Mouse (Mus musculus): ENCODE results near the gene Tbc1d10b. TPM values are rescaled to one million over a fixed set of nuclear protein-coding genes. Genes with fewer than 3 reads are reported as not detected.
"Not testable (repeated sequence)": the region's sequence is repeated elsewhere in the genome, so short reads cannot be mapped to it uniquely, and the experiment has no call there.

The Tbc1d10b gene
- 10 to 100 TPM; 38.6 to 45.1 TPM for total RNA-seq (2021)
- long read RNA-seq, experiment 1, transcript Tbc1d10b-201 (9 exons, 3,614 nt), result major isoform, 75 of 100 reads
- long read RNA-seq, experiment 1, partial matches to known transcripts, result 7 of 100 reads
- long read RNA-seq, experiment 1, other reads (novel, unspliced or antisense), result 16 of 100 reads
- long read RNA-seq, experiment 2, transcript Tbc1d10b-201 (9 exons, 3,614 nt), result major isoform, 72 of 79 reads
- long read RNA-seq, experiment 2, partial matches to known transcripts, result 0 of 79 reads
- long read RNA-seq, experiment 2, other reads (novel, unspliced or antisense), result 7 of 79 reads

DNA sequence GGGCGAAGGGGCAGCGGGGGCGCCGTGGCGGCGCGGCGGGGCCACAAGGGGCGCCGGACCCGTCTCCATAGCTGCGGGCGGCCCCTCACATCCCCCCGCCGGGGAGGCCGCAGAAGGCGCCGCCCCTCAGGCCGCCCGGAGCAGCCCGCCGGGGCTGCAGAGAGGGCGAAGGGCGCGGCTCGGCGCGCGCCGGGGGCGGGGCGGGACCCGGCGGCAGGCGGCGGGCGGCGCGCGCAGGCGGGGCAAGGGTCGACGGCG lies at the start of gene Tbc1d10b:
TSS of gene Tbc1d10b (minus strand) at position 174 of the 258 bp plus-strand sequence.
- DNase-seq, result no peak

DNA sequence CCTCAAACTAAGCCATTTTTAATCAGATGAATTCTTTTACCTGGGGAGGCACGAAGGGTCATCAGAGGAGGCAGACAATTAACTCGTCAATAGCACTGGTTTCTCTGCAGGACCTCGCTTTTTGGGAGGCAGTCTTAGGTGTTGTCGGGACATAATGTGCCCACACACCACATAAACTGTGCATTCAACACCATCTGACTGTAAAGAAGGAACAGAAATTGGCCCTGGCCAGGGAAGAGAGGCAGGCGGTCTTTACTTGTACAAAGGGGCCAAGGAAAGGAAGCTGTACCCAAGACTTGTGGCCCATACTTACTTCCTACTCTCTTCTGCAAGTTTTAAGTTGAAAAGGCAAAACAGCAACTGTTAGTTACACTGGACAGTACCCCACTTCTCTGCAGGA lies 48.2 kb upstream of the Tbc1d10b start:
- DNase-seq, result no peak

DNA sequence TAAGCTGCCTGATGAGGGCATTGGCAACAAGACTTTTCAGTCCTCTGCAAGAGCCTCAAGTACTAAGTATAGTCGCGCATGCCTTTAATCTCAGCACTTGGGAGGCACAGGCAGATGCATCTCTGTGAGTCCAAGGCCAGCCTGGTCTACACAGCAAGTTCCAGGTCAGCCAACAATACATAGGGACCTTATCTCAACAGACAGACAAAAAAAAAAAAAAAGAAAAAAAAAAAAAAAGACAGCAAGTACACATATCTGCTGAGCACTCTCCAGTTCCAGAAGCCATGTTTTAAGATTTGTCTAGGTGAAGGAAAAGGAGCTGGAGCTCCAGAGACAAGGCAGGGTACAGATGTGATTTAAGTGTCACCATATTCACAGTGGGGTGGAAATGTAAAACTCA lies 47.7 kb upstream of the Tbc1d10b start:
- no peak for DNase-seq

DNA sequence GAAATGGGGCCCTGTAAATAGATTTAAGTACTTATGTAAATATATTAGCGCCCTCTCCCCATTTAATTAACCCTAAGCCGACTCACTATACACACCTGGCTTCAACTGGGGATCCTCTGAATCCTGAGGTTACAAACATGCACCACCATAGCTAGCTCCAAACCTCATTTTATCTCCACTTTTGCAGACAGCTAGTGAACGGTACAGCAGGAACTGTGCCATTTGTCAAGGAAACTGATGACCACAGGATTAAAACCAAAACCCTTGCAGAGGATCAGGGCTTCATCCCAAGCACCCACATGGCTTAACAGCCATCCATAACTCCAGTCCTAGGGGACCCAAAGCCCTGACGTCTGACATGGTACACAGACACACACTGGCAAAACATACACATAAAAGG lies 46.7 kb upstream of the Tbc1d10b start:
- no peak for DNase-seq

DNA sequence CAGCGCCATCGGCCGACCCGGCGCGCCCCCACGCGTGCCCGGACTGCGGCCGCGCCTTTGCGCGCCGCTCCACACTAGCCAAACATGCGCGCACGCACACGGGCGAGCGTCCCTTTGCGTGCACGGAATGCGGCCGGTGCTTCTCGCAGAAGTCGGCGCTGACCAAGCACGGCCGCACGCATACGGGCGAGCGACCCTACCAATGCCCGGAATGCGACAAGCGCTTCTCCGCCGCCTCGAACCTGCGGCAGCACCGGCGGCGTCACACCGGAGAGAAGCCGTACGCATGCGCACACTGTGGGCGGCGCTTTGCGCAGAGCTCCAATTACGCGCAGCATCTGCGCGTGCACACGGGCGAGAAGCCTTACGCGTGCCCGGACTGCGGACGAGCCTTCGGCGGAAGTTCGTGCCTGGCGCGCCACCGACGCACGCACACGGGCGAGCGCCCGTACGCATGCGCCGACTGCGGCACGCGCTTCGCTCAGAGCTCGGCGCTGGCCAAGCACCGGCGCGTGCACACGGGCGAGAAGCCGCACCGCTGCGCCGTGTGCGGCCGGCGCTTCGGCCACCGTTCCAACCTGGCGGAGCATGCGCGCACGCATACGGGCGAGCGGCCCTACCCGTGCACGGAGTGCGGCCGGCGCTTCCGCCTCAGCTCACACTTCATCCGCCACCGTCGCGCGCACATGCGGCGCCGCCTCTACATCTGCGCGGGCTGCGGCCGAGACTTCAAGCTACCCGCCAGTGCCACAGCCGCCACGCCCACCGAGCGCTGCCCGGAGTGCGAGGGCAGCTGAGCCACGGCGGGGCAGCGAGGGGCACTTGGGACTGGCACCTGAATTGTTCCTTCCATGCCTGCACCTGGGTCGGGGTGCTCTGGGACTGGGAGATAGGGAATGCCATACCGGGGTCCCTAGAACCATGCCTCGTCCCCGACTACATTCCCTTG lies 45.8 kb upstream of the Tbc1d10b start:
- DNase-seq, result peak; percentile 96

DNA sequence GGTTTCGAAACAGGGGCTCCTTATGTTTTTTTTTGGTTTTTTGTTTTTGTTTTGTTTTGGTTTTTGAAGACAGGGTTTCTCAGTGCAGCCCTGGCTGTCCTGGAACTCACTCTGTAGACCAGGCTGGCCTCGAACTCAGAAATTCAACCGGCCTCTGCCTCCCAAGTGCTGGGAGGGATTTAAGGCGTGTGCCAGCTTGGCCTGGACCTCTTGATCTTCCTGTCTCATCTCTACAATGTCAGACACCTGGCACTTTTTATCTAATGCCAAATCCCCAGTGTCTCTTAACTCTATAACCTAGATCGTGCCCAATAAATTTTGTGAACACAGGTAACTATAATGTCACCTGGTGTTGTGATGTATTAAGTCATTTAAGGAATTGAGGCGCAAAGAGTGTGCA lies 45.1 kb upstream of the Tbc1d10b start:
- no peak for DNase-seq

DNA sequence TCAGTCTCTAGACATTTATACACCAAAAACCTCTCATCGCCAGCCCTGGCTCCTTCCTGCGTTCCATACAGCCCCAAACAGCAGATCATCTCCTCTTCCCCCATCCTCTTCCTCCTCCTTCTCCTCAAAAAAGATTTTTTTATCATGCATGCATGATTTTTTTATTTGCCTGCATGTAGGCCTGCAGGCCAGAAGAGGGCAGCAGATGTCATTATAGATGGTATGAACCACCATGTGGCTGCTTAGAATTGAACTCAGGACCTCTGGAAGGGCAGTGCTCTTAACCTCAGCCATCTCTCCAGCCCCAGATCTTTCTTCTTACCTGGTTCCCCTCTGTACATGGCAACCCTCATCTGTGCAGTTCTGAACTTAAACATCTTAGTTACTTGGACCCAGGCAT lies 44.1 kb upstream of the Tbc1d10b start:
- DNase-seq, result no peak

DNA sequence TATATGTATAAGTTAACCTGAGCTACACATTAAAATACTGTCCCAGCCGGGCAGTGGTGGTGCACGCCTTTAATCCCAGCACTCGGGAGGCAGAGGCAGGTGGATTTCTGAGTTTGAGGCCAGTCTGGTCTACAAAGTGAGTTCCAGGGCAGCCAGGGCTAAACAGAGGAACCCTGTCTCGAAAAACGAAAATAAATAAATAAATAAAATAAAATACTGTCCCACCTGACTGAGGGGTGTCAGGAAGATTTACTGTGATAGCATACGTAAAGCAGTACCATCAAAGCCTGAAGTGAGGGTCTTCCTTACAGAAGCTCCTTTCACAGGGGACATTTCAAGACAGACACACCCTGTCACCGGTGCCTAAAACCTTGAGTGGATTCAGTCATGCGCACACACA lies 42.2 kb upstream of the Tbc1d10b start:
- not testable (repeated sequence) for DNase-seq

DNA sequence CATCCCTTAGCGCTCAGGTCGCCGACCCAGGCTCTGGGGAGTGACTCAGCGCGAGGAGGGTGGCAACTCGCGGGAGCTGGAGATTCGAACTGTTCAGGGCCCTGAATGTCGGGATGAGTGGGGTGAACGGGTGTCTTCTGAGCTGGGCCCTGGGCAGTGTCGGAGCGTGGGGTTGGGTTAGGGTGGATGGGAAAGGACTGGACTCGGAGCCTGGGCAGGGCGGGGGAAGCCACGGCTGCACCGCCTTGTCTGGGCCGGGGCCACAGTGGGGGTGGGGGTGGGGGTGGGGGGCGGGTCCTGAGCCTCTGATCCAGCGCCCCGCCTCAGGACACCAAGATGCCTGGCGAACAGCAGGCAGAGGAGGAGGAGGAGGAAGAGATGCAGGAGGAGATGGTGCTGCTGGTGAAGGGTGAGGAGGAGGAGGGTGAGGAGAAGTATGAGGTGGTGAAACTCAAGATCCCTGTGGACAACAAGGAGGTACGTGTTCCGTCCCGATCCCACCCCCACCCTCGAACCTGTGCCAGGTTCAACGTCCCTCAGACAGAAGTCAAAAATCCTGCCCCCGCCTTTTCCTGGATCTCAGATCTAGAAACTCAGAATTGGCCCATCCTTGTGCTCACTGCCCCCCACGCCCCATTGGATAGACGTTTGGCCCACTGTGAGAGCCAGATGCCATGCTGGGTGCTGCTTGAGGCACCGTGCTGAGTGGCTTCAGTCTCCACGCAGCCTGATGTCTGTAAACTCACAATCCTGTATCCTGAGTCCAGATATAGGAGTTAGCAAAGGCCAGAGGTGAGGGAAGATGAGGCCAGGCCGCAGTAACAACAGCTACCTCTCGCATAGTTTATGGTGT lies 36.6 kb upstream of the Tbc1d10b start:
- peak; percentile 65 for DNase-seq

DNA sequence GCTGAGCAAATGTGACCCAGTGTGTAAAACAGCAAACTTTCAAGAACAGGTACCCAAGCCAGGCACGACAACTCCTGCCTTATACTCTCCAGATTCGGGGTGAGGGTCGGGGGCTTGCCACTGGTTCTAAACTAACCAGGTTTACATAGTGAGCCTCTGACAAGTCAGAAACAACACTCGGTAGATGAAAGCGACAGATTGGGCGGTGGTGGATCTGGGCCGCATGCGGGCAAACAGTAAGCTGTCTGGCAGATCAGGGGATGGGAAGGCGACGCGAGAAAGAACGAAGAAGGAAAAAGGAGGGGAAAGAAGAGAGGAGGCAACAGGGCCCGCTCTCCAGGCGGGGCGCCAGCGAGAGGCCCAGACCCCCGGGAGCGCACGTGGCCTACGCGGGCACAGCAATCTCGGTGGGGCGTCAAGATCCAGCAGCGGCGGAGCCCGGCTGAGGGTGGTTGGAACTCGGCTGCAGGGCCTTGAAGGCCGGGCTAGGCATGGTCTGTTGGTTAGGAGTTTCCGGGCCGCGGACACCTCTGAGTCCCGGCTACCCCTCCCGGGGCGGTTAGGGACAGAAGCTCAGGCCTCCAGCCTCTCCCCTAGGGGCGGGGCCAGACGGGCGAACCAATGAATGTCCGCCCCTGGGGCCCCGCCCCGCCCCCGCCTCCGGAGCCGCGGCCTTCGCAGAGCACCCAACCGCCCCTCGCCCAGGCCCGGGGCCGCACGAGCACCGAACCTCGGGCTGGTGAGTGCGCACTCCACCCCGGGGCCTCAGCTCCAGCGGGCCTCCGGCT lies 35.8 kb upstream of the Tbc1d10b start, which contains the start of gene Zfp771:
TSS of gene Zfp771 (plus strand) at position 405 of the 788 bp plus-strand sequence.
- DNase-seq, result peak; percentile 98

DNA sequence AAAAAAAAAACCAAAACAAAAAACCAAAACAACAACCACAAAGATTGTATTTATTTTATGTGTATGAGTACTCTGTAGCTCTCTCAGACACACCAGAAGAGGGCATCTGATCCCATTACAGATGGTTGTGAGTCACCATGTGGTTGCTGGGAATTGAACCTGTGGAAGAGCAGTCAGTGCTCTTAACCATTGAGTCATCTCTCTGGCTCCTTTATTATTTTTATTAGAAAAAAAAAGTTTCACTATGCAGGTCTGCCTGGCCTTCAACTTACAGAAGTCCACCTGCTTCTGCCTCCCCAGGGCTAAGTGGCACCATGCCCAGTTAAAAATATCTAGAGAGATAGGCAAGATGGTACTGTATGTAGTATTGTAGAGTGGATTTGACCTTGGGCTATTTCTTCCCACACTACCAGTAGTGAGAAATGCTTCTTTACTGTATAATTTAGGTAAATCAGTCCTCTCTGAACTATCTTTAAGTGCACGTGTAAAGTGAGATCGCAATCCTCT lies 35.1 kb upstream of the Tbc1d10b start:
- DNase-seq, result no peak

DNA sequence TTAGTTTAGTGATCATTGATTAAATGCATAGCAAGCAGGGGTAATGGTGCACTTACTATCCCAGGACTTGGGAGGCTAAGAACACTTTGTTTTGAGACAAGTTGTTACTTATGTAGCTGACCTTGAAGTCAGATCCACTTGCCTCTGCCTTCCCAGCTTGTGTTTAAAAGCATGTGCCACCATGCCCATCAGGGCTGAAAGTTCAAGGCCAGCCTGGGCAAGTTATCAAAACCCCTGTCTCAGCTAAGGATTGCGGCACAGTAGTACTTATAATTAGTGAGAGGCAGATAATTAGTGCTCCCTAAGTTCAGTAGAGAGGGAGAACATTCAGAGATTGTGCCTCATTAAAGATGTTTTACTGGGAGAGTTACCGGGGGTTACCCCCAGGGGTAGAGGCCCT lies 26.5 kb upstream of the Tbc1d10b start:
- no peak for DNase-seq

DNA sequence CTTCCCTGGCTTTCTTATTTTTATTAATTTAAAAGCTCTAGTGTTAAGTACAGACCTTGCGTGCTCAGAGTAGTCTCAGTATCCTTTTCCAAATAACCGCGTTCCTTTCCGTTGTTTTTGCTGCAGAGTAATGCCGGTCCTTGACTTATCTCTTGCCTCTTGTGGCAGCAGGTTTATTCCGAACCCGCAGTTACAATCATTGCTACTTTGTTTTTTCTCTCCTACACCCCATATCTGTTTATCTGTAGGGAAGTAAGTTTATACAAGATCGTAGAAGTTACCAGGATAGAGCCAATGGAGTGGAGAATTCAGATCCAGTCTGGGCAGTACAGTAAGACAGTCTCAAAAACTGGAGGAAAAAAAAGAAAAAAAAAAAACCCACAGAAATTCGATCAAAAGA lies 25.5 kb upstream of the Tbc1d10b start:
- no peak for DNase-seq

DNA sequence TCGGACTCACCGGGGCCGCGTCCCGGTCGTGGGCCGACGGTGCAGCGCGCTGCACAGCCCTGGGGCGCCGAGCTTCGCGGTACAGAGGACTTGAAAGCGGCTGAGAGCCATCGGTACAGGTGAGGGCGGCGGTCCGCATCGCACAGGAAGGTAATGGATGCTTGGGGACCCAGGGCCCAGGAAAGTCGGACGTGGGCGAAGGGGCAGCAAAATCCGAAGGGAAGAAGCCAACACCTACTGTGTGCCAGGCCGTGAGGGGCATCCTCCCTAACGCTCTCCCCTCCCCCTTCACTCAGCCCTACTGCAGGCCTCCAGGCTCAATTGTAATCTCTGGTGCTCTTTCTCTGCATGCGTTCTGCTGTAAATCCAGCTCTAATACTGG lies 25.1 kb upstream of the Tbc1d10b start:
- DNase-seq, result no peak

DNA sequence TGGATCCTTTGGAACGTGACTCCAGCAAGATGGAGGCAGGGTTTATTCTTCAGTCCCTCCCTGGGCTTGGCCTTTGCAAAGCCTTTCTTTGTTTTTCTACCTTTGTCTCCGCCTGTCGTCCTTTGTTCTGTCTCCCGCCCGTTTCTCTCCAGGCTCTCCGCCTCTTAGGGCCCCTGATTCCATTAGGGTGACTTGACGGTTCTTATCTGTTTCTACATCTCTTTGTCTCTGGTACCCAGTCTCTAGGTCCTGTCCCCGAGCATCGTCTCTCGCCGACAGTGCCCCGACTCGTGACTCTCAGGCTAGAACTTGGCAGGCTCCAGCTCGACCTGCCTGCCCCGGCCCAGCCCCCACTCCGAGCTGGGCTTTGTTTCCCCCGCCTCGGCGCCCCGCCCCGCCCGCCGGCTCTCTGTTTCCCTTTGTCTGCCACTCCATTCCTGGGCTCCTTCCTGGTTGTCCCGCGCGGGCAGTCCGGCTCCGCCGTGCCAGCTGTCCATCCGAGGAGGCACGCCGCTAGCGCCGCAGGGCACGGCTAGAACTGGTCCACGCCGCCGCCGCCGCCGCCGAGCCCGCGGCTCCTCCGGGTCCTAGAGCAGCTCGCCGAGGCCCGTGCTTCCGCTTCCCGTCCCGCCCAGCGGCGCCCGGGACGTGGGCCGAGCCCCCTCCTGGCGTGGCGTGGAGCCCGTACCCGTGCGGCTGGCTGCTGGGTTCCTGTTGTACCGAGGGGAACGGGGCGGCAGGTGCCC lies 24.5 kb upstream of the Tbc1d10b start, which contains the start of the genes Zfp553 and Sept1:
TSS of gene Zfp553 (plus strand) at position 440 of the 746 bp plus-strand sequence.
TSS of gene Sept1 (minus strand) at position 509 of the 746 bp plus-strand sequence.
- DNase-seq, result peak; percentile 85

DNA sequence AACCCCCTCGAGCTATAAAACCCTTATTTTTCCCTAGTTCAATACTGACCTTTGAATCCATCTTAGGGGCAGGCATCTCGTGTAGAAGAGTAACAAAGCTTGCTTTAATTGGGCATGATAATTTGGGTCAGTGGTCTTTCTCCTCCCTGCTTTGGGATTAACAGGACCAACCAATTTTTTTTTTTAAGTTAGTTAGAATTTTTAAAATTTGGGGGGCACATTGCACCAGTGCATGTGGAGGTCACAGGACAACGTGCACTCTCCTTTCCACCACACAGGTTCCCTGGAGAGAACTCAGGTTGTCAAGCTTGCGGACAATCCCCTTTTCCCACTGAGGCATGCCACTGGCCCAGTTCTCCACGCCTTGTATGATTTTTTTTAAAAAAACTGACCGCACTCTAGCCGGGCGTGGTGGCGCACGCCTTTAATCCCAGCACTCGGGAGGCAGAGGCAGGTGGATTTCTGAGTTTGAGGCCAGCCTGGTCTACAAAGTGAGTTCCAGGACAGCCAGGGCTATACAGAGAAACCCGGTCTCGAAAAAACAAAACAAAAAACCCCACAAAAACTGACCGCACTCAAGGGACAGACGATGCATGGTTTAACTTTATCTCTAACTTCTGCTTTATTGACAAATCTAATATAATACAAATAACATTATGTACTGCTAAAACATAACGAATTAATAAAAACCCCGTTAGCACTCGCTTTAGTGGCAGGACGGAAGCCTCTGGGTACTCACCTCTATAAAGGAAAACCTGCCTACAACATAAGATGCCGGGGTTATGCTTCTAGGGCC lies 23.8 kb upstream of the Tbc1d10b start:
- DNase-seq, result no peak

DNA sequence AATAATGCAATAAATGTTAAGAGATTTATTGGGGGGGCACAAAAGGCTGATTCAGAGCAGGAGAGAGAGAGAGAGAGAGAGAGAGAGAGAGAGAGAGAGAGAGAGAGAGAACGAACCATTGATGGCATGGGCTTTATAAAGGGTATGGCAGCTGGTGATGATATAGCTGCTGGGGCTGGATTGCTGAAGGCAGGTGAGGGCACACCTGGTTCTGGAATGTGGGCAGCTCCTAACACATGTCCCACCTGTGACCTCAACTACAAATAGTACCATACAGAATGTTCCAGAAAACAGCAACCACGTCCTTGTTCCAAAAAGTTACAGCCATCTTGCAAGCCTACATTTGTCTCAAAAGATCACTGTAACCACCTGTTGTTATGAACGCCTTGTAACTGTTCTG lies 23.1 kb upstream of the Tbc1d10b start:
- DNase-seq, result no peak

DNA sequence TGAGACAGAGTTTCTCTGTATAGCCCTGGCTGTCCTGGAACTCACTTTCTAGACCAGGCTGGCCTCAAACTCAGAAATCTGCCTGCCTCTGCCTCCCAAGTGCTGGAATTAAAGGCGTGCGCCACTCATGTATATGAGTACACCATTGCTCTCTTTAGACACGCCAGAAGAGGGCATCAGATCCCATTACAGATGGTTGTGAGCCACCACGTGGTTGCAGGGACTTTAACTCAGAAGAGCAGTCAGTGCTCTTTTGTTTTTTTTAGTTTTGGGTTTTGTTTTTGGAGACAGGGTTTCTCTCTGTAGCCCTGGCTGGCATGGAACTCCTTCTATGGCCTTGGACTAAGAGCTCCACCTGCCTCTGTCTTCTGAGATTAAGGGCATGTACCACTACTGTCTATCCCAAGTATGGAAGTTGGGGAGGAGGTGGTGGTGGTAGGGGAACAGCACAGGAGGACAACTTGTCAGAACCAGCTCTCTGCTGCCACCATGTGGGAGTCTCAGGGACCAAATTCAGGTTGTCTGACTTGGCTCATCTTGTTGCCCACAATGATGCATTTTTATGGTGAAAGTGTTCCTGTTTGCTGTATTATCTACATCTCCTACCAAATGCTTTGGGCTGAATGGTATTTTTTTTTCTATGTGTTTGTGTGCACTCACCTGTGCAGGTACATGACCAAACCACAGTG lies 20.5 kb upstream of the Tbc1d10b start:
- DNase-seq, result peak; percentile 87
